Mouse (Mus musculus) hindbrain, embryonic 11.5 days (tissue): ENCODE results near the gene Nfatc4. TPM values are rescaled to one million over a fixed set of nuclear protein-coding genes. Genes with fewer than 3 reads are reported as not detected.

Experiments
- ATAC-seq: fragments of 200-750 bp; cut with Nextera tagmentation; 2 replicates; pipeline ENCODE4 v1.8.0; 2017; ENCODE audit warnings: mild to moderate bottlenecking, moderate TSS enrichment, moderate library complexity; ENCODE audit not compliant: low FRiP score
- DNase-seq: peaks from one replicate; pipeline ENCODE4 v3.0.0-alpha.2; 2015; ENCODE audit warnings: low spot score
- H3K27ac ChIP-seq: fragments of 300-500 bp; sonication (generic); 2 replicates; pipeline ENCODE4 v1.5.1; 2014; ENCODE audit warnings: mild to moderate bottlenecking, low read depth, low read length
- H3K27me3 ChIP-seq: fragments of 300-500 bp; sonication (generic); 2 replicates; pipeline ENCODE4 v1.6.1; 2014; ENCODE audit warnings: mild to moderate bottlenecking, low read length, moderate library complexity, mixed read lengths; ENCODE audit not compliant: control insufficient read depth, insufficient read depth
- H3K36me3 ChIP-seq: fragments of 300-500 bp; sonication (generic); 2 replicates; pipeline ENCODE4 v1.6.1; 2014; ENCODE audit warnings: mild to moderate bottlenecking, low read length, moderate library complexity, mixed read lengths; ENCODE audit not compliant: control insufficient read depth, insufficient read depth
- H3K4me1 ChIP-seq: fragments of 300-500 bp; sonication (generic); replicated peaks from 2 replicates; pipeline ENCODE4 v1.6.1; 2014; ENCODE audit warnings: low read length, mixed read lengths; ENCODE audit not compliant: control insufficient read depth, insufficient read depth
- H3K4me2 ChIP-seq: fragments of 300-500 bp; sonication (generic); replicated peaks from 2 replicates; pipeline ENCODE4 v1.6.1; 2014; ENCODE audit warnings: mild to moderate bottlenecking, low read depth, low read length
- H3K4me3 ChIP-seq: fragments of 300-500 bp; sonication (generic); 2 replicates; pipeline ENCODE4 v1.5.1; 2014; ENCODE audit warnings: low read depth, low read length
- H3K9ac ChIP-seq: fragments of 300-500 bp; sonication (generic); 2 replicates; pipeline ENCODE4 v1.6.1; 2014; ENCODE audit warnings: low read depth, low read length
- H3K9me3 ChIP-seq: fragments of 300-500 bp; sonication (generic); 2 replicates; pipeline ENCODE4 v1.6.1; 2016; ENCODE audit warnings: low read length; ENCODE audit not compliant: control insufficient read depth
- WGBS: fragments of 180-500 bp; shearing (Covaris S2); extraction: QIAGEN DNeasy Blood & Tissue Kit; methylation state at CpG from one replicate; pipeline ENCODE4 v1.1.7; 2014; 5-methylcytosine and 5-hydroxymethylcytosine counted together
- polyA plus RNA-seq: library from polyadenylated mRNA; unstranded; fragments of >200 nt; fragmentation: Nextera tagmentation; extraction: Ambion mirVana; gene quantifications from 2 replicates; pipeline ENCODE4 v1.2.1, GENCODE M21; 2014

Gene Nfatc4
- polyA plus RNA-seq, 1 experiment from 2014 or later = 25.5 TPM

DNA sequence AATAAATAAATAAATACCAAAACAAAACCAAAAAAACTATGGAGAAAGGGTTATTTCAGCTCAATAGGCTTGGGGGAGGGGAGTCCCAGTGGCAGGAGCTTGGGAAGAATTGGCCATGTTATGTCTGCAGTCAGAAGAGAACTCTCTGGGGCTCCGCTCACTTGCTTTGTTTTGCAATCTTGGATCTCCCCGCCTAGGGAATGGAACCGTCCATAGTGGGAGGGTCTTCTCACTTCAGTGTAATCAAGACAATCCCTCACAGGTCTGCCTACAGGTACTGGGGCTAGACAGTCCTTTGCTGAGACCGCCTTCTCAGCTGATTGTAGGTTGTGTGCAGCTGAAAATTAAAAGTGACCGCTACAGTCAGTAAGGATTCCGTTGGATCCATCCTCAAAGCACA, 46.6 kb downstream of the Nfatc4 start:
- Histone ChIP-seq H3K27me3 (no peaks in the 10 kb centered on the region), H3K4me3 (no peak overlapping the region), H3K9ac (no peak overlapping the region), H3K36me3 (peaks cover 16% of the 10 kb centered on the region), H3K4me2 (no peak overlapping the region), H3K9me3 (no peaks in the 10 kb centered on the region), H3K4me1 (no peaks in the 10 kb centered on the region; the same call in 1 of the 2 replicates), H3K27ac (no peak overlapping the region)
- ATAC-seq = no peak
- DNase-seq = no peak
- 94% methylated on average over 6 of the region's 6 CpGs for WGBS

GRCm38 (mm10) chr14:55872039-55872438, 49.1 kb downstream of the Nfatc4 start:
- no peaks in the 10 kb centered on the region; the same call in 1 of the 2 replicates for H3K4me1 ChIP-seq
- H3K4me2 ChIP-seq = no peak overlapping the region
- ATAC-seq = no peak
- no peak for DNase-seq
- 87% methylated on average over 12 of the region's 12 CpGs for WGBS
- peaks cover 13% of the 10 kb centered on the region for H3K36me3 ChIP-seq
- H3K9ac ChIP-seq = no peak overlapping the region
- no peak overlapping the region for H3K27ac ChIP-seq
- no peak overlapping the region for H3K4me3 ChIP-seq
- H3K27me3 ChIP-seq = no peaks in the 10 kb centered on the region
- no peaks in the 10 kb centered on the region for H3K9me3 ChIP-seq

- ATAC-seq (no peak), DNase-seq (no peak)
- Histone ChIP-seq H3K27me3 (no peaks in the 10 kb centered on the region), H3K27ac (no peak overlapping the region), H3K4me2 (no peak overlapping the region), H3K4me3 (no peak overlapping the region), H3K36me3 (peaks cover 13% of the 10 kb centered on the region), H3K9ac (no peak overlapping the region), H3K4me1 (no peaks in the 10 kb centered on the region; the same call in 1 of the 2 replicates), H3K9me3 (no peaks in the 10 kb centered on the region)
- 92% methylated on average over 16 of the region's 17 CpGs for WGBS
Observed at GRCm38 (mm10) chr14:55872551-55872950, 49.6 kb downstream of the Nfatc4 start.

DNA sequence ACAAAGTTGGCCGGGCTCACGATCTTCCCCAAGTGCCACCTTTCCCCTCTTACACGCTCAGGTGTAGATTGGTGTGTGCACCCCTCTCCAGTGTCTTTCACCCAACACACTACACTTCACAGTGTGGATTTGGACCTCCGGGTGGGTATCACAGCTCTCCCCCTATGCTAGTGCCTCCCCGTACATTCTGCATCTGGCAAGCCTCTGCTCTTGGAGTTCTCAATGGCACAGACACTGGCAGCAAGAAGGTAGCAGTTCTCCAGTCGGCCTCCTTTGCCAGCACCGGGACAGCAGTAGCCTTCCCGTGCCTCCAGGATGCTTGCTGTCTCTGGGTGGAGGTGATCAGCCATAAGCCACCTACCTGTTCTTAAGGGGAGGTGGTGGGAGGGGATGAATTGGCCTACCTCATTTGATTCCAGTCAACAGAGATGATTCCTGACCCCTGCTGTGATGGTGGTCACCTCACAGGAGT, 50.3 kb downstream of the Nfatc4 start:
- Histone ChIP-seq H3K9ac (peak overlapping the region; percentile 36; the same call in 1 of the 2 replicates), H3K4me3 (no peak overlapping the region), H3K4me1 (no peaks in the 10 kb centered on the region; the same call in 1 of the 2 replicates), H3K9me3 (no peaks in the 10 kb centered on the region), H3K27me3 (no peaks in the 10 kb centered on the region), H3K27ac (no peak overlapping the region), H3K4me2 (no peak overlapping the region), H3K36me3 (peaks cover 12% of the 10 kb centered on the region)
- peak; percentile 28; the same call in 1 of the 2 replicates for ATAC-seq
- no peak for DNase-seq
- 85% methylated on average over 8 of the region's 8 CpGs for WGBS

GRCm38 (mm10) chr14:55873714-55874683, 51.1 kb downstream of the Nfatc4 start:
- Histone ChIP-seq H3K27me3 (no peaks in the 10 kb centered on the region), H3K36me3 (peaks cover 10% of the 10 kb centered on the region), H3K4me3 (no peak overlapping the region), H3K4me1 (no peaks in the 10 kb centered on the region; the same call in 1 of the 2 replicates), H3K27ac (no peak overlapping the region), H3K9me3 (no peaks in the 10 kb centered on the region), H3K9ac (peak overlapping the region; percentile 36; the same call in 1 of the 2 replicates), H3K4me2 (peak overlapping the region; percentile 31; the same call in 1 of the 2 replicates)
- peak; percentile 69 for ATAC-seq
- 14% methylated on average over 30 of the region's 30 CpGs for WGBS
- peak; percentile 92 for DNase-seq

DNA sequence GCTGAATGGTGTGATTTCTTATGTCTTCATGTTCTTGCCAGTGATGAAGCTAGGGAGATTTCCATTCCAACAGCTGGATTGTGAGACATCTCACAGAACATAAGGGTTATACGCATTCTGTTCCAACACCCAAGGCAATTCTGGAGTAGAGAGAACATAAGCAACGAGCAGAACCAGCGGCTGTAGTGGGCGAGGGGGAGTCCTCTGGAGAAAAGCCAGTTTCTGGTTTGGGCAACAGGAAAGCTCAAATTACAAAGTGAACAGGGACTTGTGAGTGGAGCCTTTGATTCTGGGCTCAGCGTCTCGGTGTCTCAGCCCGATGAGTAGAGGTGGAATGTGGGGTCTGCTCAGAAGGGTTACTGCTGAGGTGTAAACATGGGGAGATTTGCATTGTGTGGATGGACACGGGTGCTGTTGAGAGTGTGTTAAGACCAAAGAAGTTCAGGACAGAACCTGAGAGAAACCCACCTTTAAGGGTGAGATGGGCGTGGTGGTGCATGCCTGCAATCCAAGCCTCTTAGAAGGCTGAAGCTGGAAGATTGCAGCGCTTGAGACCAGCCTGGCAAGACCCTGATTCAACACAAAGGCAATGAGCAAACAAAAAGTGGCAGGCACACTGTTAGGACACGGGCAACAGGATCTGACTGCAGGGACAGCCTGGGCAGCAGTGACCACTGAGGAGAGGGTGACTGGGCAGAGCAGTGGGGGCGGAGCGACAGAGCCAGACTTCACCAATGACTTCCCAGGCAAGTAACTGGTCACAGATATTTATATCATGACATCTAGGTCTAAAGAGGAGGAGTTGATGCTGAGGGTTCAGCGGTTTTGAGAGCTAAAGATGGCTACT, 54.7 kb downstream of the Nfatc4 start:
- Histone ChIP-seq H3K4me2 (no peak overlapping the region), H3K27ac (no peak overlapping the region)
- 35% methylated on average over 14 of the region's 14 CpGs for WGBS

GRCm38 (mm10) chr14:55878316-55878940, 55.5 kb downstream of the Nfatc4 start:
- Histone ChIP-seq H3K36me3 (no peaks in the 10 kb centered on the region), H3K9ac (no peak overlapping the region), H3K27me3 (no peaks in the 10 kb centered on the region), H3K9me3 (no peaks in the 10 kb centered on the region), H3K27ac (no peak overlapping the region), H3K4me3 (no peak overlapping the region), H3K4me2 (no peak overlapping the region), H3K4me1 (no peaks in the 10 kb centered on the region; the same call in 1 of the 2 replicates)
- DNase-seq = no peak
- WGBS = 28% methylated on average over 7 of the region's 7 CpGs
- ATAC-seq = no peak

More for the DNA sequence above, 54.7 kb downstream of the Nfatc4 start:
- no peaks in the 10 kb centered on the region for H3K36me3 ChIP-seq
- H3K9me3 ChIP-seq = no peaks in the 10 kb centered on the region
- no peaks in the 10 kb centered on the region; the same call in 1 of the 2 replicates for H3K4me1 ChIP-seq
- no peak overlapping the region for H3K4me3 ChIP-seq
- no peaks in the 10 kb centered on the region for H3K27me3 ChIP-seq
- DNase-seq (no peak), ATAC-seq (no peak)
- no peak overlapping the region for H3K9ac ChIP-seq

DNA sequence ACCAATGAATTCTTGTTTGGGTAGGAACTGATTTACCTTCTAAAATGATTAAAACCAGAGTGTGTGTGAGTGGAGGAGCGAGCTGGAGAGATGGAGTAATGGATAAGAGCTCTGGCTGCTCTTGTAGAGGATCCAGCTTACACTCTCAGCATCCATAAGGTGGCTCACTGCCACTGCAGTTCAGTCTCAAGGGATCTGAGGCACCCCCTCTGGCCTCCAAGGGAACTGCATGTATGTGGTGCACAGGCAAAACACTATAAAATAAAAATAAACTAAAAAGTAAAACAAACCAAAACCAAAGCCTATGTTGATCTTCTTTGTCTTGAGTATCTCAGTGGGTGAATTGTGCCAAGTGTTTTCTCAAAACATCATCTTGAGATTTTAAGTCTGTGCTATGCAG, 56.7 kb downstream of the Nfatc4 start:
- H3K4me1 ChIP-seq = no peaks in the 10 kb centered on the region; the same call in 1 of the 2 replicates
- no peak overlapping the region for H3K9ac ChIP-seq
- no peaks in the 10 kb centered on the region for H3K27me3 ChIP-seq
- H3K36me3 ChIP-seq = no peaks in the 10 kb centered on the region
- no peak overlapping the region for H3K4me2 ChIP-seq
- no peak overlapping the region for H3K4me3 ChIP-seq
- ATAC-seq (no peak), DNase-seq (peak; percentile 69)
- no peak overlapping the region for H3K27ac ChIP-seq
- H3K9me3 ChIP-seq = no peaks in the 10 kb centered on the region
- WGBS = 38% methylated on average over 1 of the region's 1 CpGs
